Mouse (Mus musculus): ENCODE measurements around the gene Bad. TPM values are rescaled to one million over a fixed set of nuclear protein-coding genes. Genes with fewer than 3 reads are reported as not detected.

Bad gene
- polyA plus RNA-seq, 1 experiment, result not detected

DNA sequence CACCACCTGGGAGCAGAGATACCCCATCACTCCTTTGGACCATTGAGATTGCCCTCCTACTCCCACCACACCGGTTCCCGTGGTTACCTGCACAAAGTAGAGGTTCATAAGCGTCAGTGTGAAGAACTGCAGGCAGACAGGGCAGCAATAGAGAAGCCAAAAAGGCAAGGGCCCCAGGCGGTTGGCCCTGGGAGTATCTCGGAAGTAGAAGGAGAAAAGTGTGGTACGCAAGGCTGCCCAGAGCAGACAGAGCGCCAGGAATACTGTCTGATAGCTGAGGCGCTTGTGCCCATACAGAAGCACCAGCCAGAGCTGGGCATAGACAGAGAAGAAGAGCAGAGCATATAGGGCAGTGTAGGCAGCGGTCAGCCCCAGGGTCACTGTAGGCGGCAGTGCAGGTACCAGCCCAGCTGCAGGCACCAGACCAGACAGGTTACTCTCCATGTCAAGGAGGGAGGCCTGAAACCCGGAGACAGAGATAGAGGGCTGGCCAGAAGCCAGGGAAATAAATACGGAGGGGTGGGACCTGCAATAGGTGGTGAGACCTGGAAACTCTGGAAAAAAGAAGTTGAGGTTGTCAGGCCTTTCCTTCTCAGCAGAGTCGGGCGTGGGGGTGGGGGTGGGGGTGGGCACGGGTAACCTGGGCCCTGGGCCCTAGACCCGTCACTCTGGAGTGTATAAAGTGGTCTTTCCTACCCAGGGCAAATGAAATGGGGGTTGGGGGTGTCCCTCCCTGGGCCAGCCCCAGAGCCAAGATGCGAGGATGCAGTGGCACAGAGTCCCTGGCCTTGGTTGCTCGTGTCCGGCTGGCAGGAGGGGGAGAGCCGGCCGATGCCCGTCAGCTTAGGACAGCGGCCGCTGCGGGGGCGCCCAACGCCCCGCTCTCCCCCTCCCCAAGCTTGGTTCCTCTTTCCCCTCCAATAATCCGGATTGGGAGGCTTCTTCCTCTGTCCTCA is 987 bp upstream of the Bad start:
- 16% methylated on average over 29 of the region's 29 CpGs for WGBS
- Histone ChIP-seq H3K4me3 (ENCODE audit: insufficient read depth, low read depth, low read length) (peak overlapping the region; percentile 87), H3K4me1 (ENCODE audit: control insufficient read depth, insufficient read depth, low read length) (peaks cover 28% of the 10 kb centered on the region), H3K27ac (ENCODE audit: insufficient read depth, low read depth, low read length) (no peak overlapping the region; the same call in 1 of the 2 replicates)
- TF ChIP-seq POLR2A (IDR thresholded peaks at IDR 0.05; ENCODE audit: insufficient read depth, low read depth, low read length) (no peak), CTCF (IDR thresholded peaks at IDR 0.05; ENCODE audit: insufficient read depth, low read depth, low read length) (no peak)

DNA sequence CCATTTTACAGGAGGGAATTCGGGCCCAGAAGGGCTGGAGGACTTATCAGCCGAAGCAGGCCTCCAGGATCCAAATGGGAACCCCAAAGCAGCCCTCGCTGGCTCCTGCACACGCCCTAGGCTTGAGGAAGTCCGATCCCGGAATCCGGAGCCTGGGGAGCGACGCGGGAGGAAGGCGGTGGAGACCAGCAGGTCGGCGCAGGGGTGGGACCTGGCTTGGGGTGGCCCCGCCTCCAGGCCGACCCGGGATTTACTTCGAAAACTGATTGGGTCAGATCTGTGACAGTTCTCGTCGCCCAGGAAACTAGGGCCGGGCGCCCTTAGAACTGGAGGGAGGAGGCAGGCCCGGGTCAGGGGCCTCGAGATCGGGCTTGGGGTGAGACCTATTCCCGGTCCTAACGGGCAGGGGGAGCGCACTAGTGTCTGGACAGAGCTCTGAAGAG is 609 bp downstream of the Bad start, which contains the start of gene Gpr137:
Gpr137 (minus strand) TSS at position 232 of the 443 bp plus-strand sequence.
- H3K27ac ChIP-seq (ENCODE audit: insufficient read depth, low read depth, low read length), result peak within 1 kb of the TSS; percentile 63
- TF ChIP-seq CTCF (IDR thresholded peaks at IDR 0.05; ENCODE audit: insufficient read depth, low read depth, low read length), result no peak
- TF ChIP-seq POLR2A (IDR thresholded peaks at IDR 0.05; ENCODE audit: insufficient read depth, low read depth, low read length), result peak; percentile 58
- WGBS, result under 1% methylated on average over 27 of the region's 27 CpGs
- peak within 1 kb of the TSS; percentile 87 for H3K4me3 ChIP-seq (ENCODE audit: insufficient read depth, low read depth, low read length)
- peaks cover 28% of the 10 kb centered on the region for H3K4me1 ChIP-seq (ENCODE audit: control insufficient read depth, insufficient read depth, low read length)

DNA sequence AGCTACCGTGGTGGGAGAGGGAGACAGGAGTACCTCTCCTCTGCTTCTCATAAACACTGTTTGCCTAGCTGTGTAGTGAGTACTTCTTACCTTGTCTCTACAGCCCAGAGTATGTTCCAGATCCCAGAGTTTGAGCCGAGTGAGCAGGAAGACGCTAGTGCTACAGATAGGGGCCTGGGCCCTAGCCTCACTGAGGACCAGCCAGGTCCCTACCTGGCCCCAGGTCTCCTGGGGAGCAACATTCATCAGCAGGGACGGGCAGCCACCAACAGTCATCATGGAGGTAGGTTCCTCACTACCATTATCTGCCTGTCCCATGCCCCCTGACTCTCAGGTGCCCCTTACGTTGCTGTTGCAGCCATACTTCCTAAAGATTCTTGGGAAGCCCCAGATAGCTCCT is 1.1 kb downstream of the Bad start:
- no peak for TF ChIP-seq CTCF (IDR thresholded peaks at IDR 0.05; ENCODE audit: insufficient read depth, low read depth, low read length)
- no peak for TF ChIP-seq POLR2A (IDR thresholded peaks at IDR 0.05; ENCODE audit: insufficient read depth, low read depth, low read length)
- H3K27ac ChIP-seq (ENCODE audit: insufficient read depth, low read depth, low read length), result peak overlapping the region; percentile 29; the same call in 1 of the 2 replicates
- H3K4me1 ChIP-seq (ENCODE audit: control insufficient read depth, insufficient read depth, low read length), result peaks cover 27% of the 10 kb centered on the region
- H3K4me3 ChIP-seq (ENCODE audit: insufficient read depth, low read depth, low read length), result peak overlapping the region; percentile 87
- WGBS, result 21% methylated on average over 5 of the region's 5 CpGs

DNA sequence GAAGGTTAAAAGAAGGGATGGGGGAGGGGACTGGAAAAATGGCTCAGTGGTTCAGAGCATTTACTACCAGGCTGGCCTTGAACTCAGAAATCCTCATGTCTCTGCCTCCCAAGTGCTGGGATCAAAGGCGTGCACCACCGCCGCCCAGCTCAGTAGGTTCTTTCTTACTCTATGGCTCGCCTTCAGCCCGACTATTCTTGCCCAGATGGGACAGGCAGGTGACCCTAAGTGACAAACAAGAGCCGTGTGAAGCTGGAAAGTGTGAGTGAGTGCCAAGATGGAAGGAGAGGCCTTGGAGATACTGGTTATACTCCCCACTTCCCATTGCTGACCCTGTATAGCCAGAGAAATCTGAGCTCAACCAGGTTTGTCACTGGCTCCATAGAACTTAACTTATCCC is 2.0 kb downstream of the Bad start:
- whole genome bisulfite sequencing, result 91% methylated on average over 6 of the region's 6 CpGs
- no peak overlapping the region for H3K4me3 ChIP-seq (ENCODE audit: insufficient read depth, low read depth, low read length)
- peaks cover 23% of the 10 kb centered on the region for H3K4me1 ChIP-seq (ENCODE audit: control insufficient read depth, insufficient read depth, low read length)
- TF ChIP-seq CTCF (IDR thresholded peaks at IDR 0.05; ENCODE audit: insufficient read depth, low read depth, low read length) (no peak), POLR2A (IDR thresholded peaks at IDR 0.05; ENCODE audit: insufficient read depth, low read depth, low read length) (no peak)
- H3K27ac ChIP-seq (ENCODE audit: insufficient read depth, low read depth, low read length), result no peak overlapping the region

DNA sequence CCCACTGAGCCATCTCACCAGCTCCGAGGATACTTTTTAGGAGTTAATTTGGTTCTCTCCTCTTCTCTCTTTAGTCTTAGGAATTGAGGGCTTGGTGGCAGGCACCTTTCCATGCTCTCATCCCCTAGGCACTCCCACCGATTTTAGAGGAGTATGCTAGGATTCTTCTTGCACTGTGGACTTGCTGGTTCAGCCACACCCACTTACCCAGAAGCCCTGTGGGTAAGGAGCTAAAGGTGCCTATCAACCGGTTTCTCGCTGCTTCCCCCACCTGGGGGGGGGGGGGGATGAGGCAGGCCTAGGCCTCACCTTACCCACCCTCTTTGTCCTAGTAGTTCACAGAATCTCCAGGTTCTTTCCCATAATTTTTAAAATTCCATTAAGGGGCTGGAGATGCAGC is 6.1 kb downstream of the Bad start:
- 70% methylated on average over 4 of the region's 4 CpGs for WGBS

DNA sequence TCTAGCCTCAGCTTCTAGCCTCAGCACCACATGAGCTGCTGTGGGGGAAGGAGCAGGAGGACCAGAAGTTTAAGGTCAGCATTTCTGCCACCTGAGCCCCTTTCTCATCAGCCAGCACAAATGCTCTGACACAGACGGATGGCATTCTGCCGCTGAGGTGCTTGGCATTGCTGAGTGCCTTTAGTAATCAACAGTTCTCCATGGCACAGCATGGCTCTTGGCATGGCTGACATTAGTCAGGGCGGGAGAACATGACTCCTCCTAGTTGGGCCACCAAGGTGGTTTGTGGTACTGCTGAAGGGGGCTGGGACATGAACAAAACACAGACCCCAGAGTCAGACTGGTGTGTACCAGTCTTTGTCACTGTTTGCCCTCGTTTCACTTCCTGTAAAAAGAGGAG is 6.5 kb downstream of the Bad start:
- H3K27ac ChIP-seq (ENCODE audit: insufficient read depth, low read depth, low read length), result no peak overlapping the region
- TF ChIP-seq POLR2A (IDR thresholded peaks at IDR 0.05; ENCODE audit: insufficient read depth, low read depth, low read length), result no peak
- no peak for TF ChIP-seq CTCF (IDR thresholded peaks at IDR 0.05; ENCODE audit: insufficient read depth, low read depth, low read length)
- H3K4me1 ChIP-seq (ENCODE audit: control insufficient read depth, insufficient read depth, low read length), result peaks cover 10% of the 10 kb centered on the region
- no peak overlapping the region for H3K4me3 ChIP-seq (ENCODE audit: insufficient read depth, low read depth, low read length)
- 69% methylated on average over 4 of the region's 4 CpGs for WGBS

More for the DNA sequence above, 6.1 kb downstream of the Bad start:
- Histone ChIP-seq H3K4me3 (ENCODE audit: insufficient read depth, low read depth, low read length) (no peak overlapping the region), H3K4me1 (ENCODE audit: control insufficient read depth, insufficient read depth, low read length) (peaks cover 10% of the 10 kb centered on the region), H3K27ac (ENCODE audit: insufficient read depth, low read depth, low read length) (no peak overlapping the region)
- TF ChIP-seq CTCF (IDR thresholded peaks at IDR 0.05; ENCODE audit: insufficient read depth, low read depth, low read length), result no peak
- TF ChIP-seq POLR2A (IDR thresholded peaks at IDR 0.05; ENCODE audit: insufficient read depth, low read depth, low read length), result no peak

DNA sequence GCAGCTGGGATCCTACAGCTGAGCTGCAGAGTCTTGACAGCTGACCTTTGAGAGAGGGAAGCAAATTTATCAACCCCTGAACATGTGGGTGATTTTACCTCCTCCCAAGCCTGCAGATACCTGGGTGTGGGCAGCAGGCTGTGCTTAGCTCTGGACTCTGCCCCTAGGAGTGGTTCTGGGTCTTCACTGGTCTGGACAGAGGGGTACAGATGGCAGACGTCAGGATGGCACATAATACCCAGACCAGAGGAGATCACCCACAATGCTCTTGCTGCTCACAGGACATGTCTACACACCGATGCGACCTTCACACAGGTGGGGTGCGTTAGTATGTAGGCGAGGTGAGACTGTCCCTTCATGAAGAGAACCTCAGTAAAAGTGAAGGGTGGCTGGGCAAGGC is 7.9 kb downstream of the Bad start:
- no peak overlapping the region for H3K27ac ChIP-seq (ENCODE audit: insufficient read depth, low read depth, low read length)
- H3K4me3 ChIP-seq (ENCODE audit: insufficient read depth, low read depth, low read length), result no peak overlapping the region
- no peak for TF ChIP-seq CTCF (IDR thresholded peaks at IDR 0.05; ENCODE audit: insufficient read depth, low read depth, low read length)
- WGBS, result 90% methylated on average over 5 of the region's 5 CpGs
- peaks cover 10% of the 10 kb centered on the region for H3K4me1 ChIP-seq (ENCODE audit: control insufficient read depth, insufficient read depth, low read length)

DNA sequence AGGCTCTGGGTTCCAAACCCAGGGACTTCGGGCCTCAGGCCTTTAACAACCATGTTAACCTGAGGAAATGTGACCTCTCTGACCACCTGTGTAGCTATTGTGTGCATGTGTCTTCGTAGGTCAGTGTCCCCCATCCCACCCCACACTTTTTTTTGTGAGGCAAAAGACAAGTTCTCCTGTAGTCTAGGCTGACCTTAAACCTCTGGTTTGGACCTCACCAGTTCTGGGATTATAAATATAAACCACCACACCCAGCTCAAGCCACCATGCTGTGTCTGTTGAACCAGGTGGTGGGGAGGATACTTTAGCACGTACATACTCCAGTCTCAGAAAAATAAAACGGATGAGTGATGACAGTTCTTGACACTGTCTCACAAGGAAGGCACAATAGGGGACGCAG is 8.3 kb downstream of the Bad start:
- TF ChIP-seq POLR2A (IDR thresholded peaks at IDR 0.05; ENCODE audit: insufficient read depth, low read depth, low read length), result no peak
- no peak for TF ChIP-seq CTCF (IDR thresholded peaks at IDR 0.05; ENCODE audit: insufficient read depth, low read depth, low read length)
- Histone ChIP-seq H3K4me1 (ENCODE audit: control insufficient read depth, insufficient read depth, low read length) (peaks cover 10% of the 10 kb centered on the region), H3K4me3 (ENCODE audit: insufficient read depth, low read depth, low read length) (no peak overlapping the region), H3K27ac (ENCODE audit: insufficient read depth, low read depth, low read length) (no peak overlapping the region)
- WGBS, result 54% methylated on average over 5 of the region's 5 CpGs

DNA sequence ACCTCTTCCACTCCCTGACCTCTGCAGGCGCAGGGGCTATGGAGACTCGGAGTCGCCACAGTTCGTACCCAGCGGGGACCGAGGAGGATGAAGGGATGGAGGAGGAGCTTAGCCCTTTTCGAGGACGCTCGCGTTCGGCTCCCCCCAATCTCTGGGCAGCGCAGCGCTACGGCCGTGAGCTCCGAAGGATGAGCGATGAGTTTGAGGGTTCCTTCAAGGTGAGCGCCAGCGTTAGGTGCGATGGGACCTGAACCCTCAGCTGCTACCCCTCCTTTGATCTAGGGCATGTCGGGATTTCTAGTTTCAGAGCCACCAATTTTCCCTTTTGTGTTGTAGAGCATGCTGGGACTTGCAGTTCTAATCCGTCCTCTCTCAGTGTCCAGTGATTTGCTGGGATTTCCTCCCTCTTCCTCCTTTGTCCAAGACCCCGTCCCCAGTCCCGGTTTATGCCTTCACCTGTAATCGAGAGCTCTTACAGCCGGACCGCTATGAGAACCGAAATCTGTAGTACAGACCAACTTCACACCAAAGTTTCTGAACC is 9.0 kb downstream of the Bad start:
- no peak; the same call in 1 of the 2 replicates for TF ChIP-seq POLR2A (IDR thresholded peaks at IDR 0.05; ENCODE audit: insufficient read depth, low read depth, low read length)
- TF ChIP-seq CTCF (IDR thresholded peaks at IDR 0.05; ENCODE audit: insufficient read depth, low read depth, low read length), result no peak
- Histone ChIP-seq H3K27ac (ENCODE audit: insufficient read depth, low read depth, low read length) (peak overlapping the region; percentile 91), H3K4me3 (ENCODE audit: insufficient read depth, low read depth, low read length) (peak overlapping the region; percentile 62), H3K4me1 (ENCODE audit: control insufficient read depth, insufficient read depth, low read length) (peaks cover 10% of the 10 kb centered on the region)
- WGBS, result 0% methylated on average over 28 of the region's 28 CpGs
